Mouse (Mus musculus) brain, embryonic 14.5 days (tissue): Measurements from ENCODE around the gene Sox5.

Source experiments
- CTCF ChIP-seq: fragments of 200-500 bp; IDR thresholded peaks from 2 replicates; pipeline ENCODE4 v1.5.1; 2012; ENCODE audit warnings: inconsistent platforms, mild to moderate bottlenecking, moderate library complexity, borderline replicate concordance; ENCODE audit not compliant: insufficient read depth, insufficient read length; ENCODE audit errors: extremely low read depth
- POLR2A ChIP-seq: fragments of 200-500 bp; IDR thresholded peaks from 2 replicates; pipeline ENCODE4 v1.6.1; 2012; ENCODE audit warnings: mild to moderate bottlenecking, inconsistent platforms, borderline replicate concordance; ENCODE audit not compliant: poor library complexity, insufficient read depth, insufficient read length, severe bottlenecking; ENCODE audit errors: extremely low read depth

GRCm38 (mm10) chr6:144183087-144183486, 598.7 kb downstream of the Sox5 start:
- TF ChIP-seq POLR2A (no peak), CTCF (no peak)
